Mouse (Mus musculus) kidney, adult 2 months (tissue): Measurements from ENCODE around the gene Dnajc11. TPM values are rescaled to one million over a fixed set of nuclear protein-coding genes. Genes with fewer than 3 reads are reported as not detected.

Experiments used
- DNase-seq: peaks from one replicate; pipeline ENCODE4 v3.0.0; 2021
- H3K27ac ChIP-seq: fragments of 200-500 bp; 2 replicates; pipeline ENCODE4 v1.5.1; 2012; ENCODE audit warnings: low read depth, low read length, control low read depth, inconsistent platforms; ENCODE audit not compliant: insufficient read depth
- H3K27me3 ChIP-seq: fragments of 200-500 bp; replicated peaks from 2 replicates; pipeline ENCODE4 v1.6.1; 2012; ENCODE audit warnings: mild to moderate bottlenecking, moderate library complexity, low read length, inconsistent platforms; ENCODE audit not compliant: control insufficient read depth, insufficient read depth
- H3K36me3 ChIP-seq: fragments of 200-500 bp; 2 replicates; pipeline ENCODE4 v1.6.1; 2012; ENCODE audit warnings: mild to moderate bottlenecking, moderate library complexity, low read length, inconsistent platforms; ENCODE audit not compliant: control insufficient read depth, insufficient read depth
- H3K4me1 ChIP-seq: fragments of 200-500 bp; 2 replicates; pipeline ENCODE4 v1.6.1; 2011; ENCODE audit warnings: low read length; ENCODE audit not compliant: control insufficient read depth, insufficient read depth
- H3K4me3 ChIP-seq: fragments of 200-500 bp; 2 replicates; pipeline ENCODE4 v1.5.1; 2011; ENCODE audit warnings: mild to moderate bottlenecking, low read depth, low read length, control low read depth; ENCODE audit not compliant: insufficient read depth
- CTCF ChIP-seq: fragments of 200-500 bp; conservative IDR thresholded peaks from 2 replicates; pipeline ENCODE4 v1.5.1; 2011; ENCODE audit warnings: low read depth, mild to moderate bottlenecking, control low read depth, low read length, moderate library complexity, mixed read lengths; ENCODE audit not compliant: insufficient read depth, insufficient read length
- POLR2A ChIP-seq: fragments of 200-500 bp; IDR thresholded peaks from one replicate; pipeline ENCODE4 v1.6.1; 2011; ENCODE audit warnings: low read depth, low read length, control low read depth
- WGBS: fragments of 180-500 bp; shearing (Covaris S2); methylation state at CpG from one replicate; pipeline ENCODE4 v1.1.7; 2018; 5-methylcytosine and 5-hydroxymethylcytosine counted together
- polyA plus RNA-seq: library from polyadenylated mRNA; depleted of rRNA; stranded (reverse); fragments of >200 nt; gene quantifications from 2 replicates; pipeline ENCODE4 v1.2.3, GENCODE M21; 2012

The Dnajc11 gene
- polyA plus RNA-seq, 1 experiment, result 76.1 TPM

DNA sequence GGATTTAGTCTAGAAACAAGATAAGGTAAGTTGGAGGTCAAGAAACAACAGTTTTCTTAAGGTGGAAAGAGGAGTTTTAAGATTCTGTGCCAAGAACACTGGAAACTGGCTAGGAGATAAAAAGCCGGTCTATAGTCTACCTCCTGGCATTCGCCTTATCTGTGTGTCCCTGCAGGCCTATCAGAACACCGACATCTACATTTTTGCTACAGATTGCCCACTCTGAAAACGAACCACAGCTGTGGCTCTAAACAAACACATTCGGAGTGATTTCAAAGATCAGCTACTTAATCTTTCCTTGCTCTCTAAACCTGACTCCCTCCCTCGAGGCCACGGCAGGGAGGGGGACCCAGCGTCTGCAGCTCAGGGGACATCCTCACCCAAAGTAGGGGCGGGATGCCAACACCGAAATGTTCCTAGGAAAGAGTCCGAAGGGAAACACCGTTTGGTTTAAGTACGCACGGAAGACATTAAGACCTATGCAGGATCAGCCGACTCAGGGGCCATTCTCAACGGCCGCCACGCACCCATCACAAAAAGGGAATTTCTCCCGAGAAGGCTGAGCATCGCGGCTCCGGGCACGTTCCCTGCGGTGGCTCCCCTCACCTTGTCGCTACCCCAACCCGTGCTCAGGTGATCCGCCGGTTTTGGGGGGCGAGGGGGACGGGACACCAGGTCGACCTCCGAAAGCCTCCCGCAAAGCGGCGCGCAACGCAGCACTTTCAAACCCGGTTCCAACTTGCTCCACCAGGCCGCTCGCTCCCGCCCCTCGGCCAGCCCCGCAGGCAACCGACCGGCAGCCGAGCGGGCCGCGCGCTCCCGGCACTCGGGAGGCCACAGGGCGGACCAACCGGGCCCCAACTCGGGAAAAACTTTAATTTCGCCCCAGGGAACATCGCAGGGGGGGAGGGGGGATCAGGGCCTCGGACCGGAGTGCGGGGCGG, 61.0 kb downstream of the Dnajc11 start:
- Histone ChIP-seq H3K36me3 (no peaks in the 10 kb centered on the region), H3K4me1 (peaks cover 8% of the 10 kb centered on the region; the same call in 1 of the 2 replicates), H3K27ac (no peak overlapping the region; the same call in 1 of the 2 replicates), H3K4me3 (peak overlapping the region; percentile 93), H3K27me3 (no peaks in the 10 kb centered on the region; the same call in 1 of the 2 replicates)
- WGBS, result 5% methylated on average over 61 of the region's 61 CpGs
- peak; percentile 34 for DNase-seq
- TF ChIP-seq POLR2A, result no peak
- TF ChIP-seq CTCF, result no peak

DNA sequence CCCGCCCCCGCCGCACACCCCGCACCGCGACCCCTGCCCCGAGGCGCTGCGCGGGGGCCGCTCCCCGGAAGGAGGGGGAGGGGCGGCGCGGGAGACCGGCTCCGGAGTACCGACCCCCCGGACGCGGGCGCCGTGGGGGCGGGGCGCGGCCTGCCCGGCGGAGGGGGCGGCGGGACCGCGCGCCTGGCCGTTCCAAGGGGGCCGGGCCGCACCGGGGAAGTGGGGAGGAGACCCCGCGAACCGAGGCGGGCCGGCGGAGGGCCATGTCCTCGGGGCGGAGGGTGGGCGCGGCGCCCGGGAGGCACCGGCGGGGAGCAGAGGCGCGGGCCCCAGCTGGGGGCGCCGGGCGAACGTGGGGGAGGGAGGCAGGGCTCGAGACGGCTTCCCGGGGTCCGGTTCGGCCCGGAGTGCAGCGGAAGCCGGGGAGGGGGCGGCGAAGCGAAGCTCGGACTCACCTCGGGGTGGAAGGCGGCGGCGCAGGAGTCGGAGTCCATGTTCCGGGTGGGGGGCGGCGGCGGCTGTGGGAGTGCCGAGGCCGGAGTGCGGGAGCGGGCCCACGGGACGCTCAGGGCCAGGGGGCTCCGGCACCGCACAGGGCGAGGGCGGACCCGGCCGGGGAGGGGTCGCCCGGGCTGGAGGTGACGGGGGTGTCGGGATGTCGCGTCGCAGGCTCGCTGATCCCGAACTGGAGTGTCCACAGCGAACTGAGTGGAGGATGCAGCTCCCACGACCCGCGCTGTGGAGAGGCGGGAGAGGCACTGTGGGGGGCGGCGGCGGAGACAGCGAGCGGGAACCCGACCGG, 62.1 kb downstream of the Dnajc11 start:
- H3K4me1 ChIP-seq, result peaks cover 8% of the 10 kb centered on the region; the same call in 1 of the 2 replicates
- no peaks in the 10 kb centered on the region for H3K36me3 ChIP-seq
- peak overlapping the region; percentile 65 for H3K27ac ChIP-seq
- WGBS, result 1% methylated on average over 107 of the region's 111 CpGs
- no peak for DNase-seq
- TF ChIP-seq POLR2A (no peak), CTCF (no peak)
- peak overlapping the region; percentile 93 for H3K4me3 ChIP-seq
- H3K27me3 ChIP-seq, result no peaks in the 10 kb centered on the region; the same call in 1 of the 2 replicates

DNA sequence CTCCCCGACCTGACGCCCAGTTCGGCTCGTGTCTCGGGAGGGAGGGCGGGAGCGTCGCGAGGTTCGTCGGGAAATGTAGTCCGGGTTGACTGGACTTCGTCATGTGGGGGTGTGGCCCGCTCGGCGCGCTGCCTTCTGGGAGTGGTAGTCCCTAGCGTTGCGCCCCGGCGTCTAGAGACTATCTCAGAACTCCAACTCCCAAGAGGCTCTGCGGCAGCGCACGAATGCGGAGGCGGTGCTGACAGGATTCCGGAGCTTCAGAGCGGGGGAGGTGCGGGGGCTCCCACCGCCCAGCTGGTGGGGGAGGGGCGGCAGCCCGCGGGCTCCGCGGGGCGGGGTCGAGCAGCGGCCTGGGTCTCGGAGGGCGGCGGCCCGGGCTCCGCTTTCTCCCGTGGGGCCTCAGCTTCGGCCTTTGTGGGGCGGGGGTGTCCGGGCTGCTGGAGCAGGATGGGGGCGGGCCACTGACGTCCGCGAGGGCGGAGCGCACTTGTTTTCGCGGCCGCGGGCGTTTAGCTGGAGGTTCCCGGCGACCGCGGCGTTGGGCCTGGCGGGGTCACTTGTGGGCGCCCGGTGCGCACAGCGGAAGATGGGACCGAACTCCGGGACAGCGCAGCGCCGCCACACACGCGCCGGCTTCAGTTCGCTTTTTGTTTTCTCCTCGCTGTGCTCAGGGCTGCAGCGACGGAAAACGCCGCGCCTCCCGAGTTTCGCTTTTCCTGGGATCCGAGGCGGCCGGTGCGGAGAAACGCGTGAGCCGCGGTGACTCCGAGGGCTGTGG, 62.9 kb downstream of the Dnajc11 start, which contains the start of gene Phf13:
Phf13 (minus strand) TSS at position 86 of the 778 bp plus-strand sequence.
- H3K4me3 ChIP-seq, result peak within 1 kb of the TSS; percentile 93
- TF ChIP-seq CTCF (no peak), POLR2A (peak; percentile 13)
- under 1% methylated on average over 94 of the region's 94 CpGs for WGBS

DNA sequence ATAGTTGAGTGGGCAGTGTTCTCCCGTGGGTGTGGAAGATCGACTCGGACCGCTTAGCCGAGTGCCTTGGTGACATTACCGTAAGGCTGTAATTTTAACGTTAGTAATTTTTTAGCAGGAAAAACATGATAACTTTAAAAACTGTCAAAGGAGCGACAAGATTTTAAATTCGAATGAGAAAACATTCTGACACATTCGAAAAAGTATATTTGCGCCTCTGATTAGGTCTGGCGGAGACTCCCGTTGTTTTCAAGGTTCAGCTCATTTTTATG, 63.4 kb downstream of the Dnajc11 start:
- TF ChIP-seq CTCF, result no peak
- no peak for TF ChIP-seq POLR2A
- Histone ChIP-seq H3K27me3 (no peaks in the 10 kb centered on the region; the same call in 1 of the 2 replicates), H3K36me3 (no peaks in the 10 kb centered on the region), H3K4me3 (peak overlapping the region; percentile 77), H3K27ac (peak overlapping the region; percentile 90), H3K4me1 (peaks cover 8% of the 10 kb centered on the region; the same call in 1 of the 2 replicates)
- no peak for DNase-seq
- 2% methylated on average over 13 of the region's 13 CpGs for WGBS

More for the DNA sequence above, 62.9 kb downstream of the Dnajc11 start, which contains the start of gene Phf13:
- DNase-seq, result peak; percentile 99
- Histone ChIP-seq H3K27ac (peak within 1 kb of the TSS; percentile 90), H3K4me1 (peaks cover 8% of the 10 kb centered on the region; the same call in 1 of the 2 replicates), H3K27me3 (no peaks in the 10 kb centered on the region; the same call in 1 of the 2 replicates), H3K36me3 (no peaks in the 10 kb centered on the region)

DNA sequence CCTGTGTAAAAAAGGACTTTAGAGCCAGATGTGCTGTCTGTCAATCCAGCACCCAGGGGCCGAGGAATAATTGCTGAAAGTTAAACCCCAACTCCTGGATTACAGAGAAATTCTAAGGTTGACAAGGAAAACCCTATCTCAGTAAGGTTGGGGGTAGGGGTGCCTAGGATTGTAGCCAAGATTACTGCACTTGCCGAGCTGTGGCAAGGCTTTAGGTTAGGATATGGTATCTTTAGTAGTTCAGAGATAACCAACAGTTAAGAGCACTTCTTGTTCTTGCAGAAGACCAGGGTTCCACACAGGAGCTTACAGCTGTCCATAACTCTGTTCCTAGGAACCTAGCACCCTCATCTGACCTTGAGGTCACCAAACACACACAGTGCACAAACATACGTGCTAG, 64.2 kb downstream of the Dnajc11 start:
- Histone ChIP-seq H3K36me3 (no peaks in the 10 kb centered on the region), H3K4me3 (no peak overlapping the region), H3K4me1 (peaks cover 8% of the 10 kb centered on the region; the same call in 1 of the 2 replicates), H3K27me3 (no peaks in the 10 kb centered on the region; the same call in 1 of the 2 replicates), H3K27ac (no peak overlapping the region)
- no peak for TF ChIP-seq CTCF
- TF ChIP-seq POLR2A, result no peak
- DNase-seq, result no peak
- 63% methylated on average over 3 of the region's 3 CpGs for WGBS

DNA sequence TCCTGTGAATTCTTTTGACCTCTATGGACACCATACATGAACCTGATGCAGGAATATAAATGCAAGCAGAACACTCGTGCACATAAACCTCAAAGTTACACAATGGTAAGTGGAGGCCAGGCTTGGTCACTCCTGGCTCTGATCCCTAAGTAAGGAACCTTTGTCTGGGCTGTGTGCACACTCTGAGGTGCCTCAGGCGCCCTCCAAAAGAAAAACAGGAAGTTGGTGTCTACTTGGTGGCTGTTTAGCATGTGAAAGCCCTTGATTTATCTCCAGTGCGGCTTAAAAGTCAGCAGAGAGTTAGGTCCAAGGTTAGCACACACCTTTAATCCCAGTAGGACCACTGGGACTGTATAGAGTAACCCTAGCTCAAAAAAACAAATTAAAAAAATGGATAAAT, 66.0 kb downstream of the Dnajc11 start:
- Histone ChIP-seq H3K27me3 (no peaks in the 10 kb centered on the region; the same call in 1 of the 2 replicates), H3K4me1 (peaks cover 5% of the 10 kb centered on the region; the same call in 1 of the 2 replicates), H3K36me3 (no peaks in the 10 kb centered on the region), H3K4me3 (no peak overlapping the region), H3K27ac (no peak overlapping the region)
- TF ChIP-seq CTCF (no peak), POLR2A (no peak)
- no peak for DNase-seq
- WGBS, result 69% methylated on average over 3 of the region's 3 CpGs
